Comparison of ENCODE assay signal across 9 mouse cellular contexts in genomic region chr5:35454187-35454800, GRCm38 (mm10).
DNase-seq lines count a peak whose midpoint lies in the region; ATAC-seq and TF ChIP-seq lines count a peak whose summit lies in the region.
"Had no signal": no experiment of that assay in that cellular context is flagged by ENCODE, and none has a peak within 500 bp of the region (broad histone marks: within the 10 kb centered on the region; RNA-seq: fewer than 3 reads in every experiment).

No protein-coding gene starts in this region.

- DNase-seq in embryo, embryonic 11 days, result peak; percentile 58
- peak; percentile 34 for DNase-seq in forelimb bud, embryonic 11.5 days (ENCODE audit: low read depth, low spot score)
- DNase-seq in left cerebral cortex, postnatal 10 days (ENCODE audit: extremely low spot score in 1 of 2, low spot score in 2 of 2), result peak; percentile 13 to 48
- no peak for DNase-seq in heart, postnatal 36 days
- no peak for DNase-seq in natural killer cell, adult 2 months (ENCODE audit: low spot score in 2 of 2)
- no peak for DNase-seq in B cell, adult 2 months
- no peak for DNase-seq in lung, postnatal 0 days (ENCODE audit: low spot score)

- H3K9ac ChIP-seq in neural tube, embryonic 13.5 days, result peak overlapping the region; percentile 35; the same call in 1 of the 2 replicates
- H3K9ac ChIP-seq in lung, postnatal 0 days (replicated peaks; ENCODE audit: low read depth), result no peak overlapping the region

- peaks cover 22% of the 10 kb centered on the region for H3K27me3 ChIP-seq in neural tube, embryonic 13.5 days
- no peaks in the 10 kb centered on the region for H3K27me3 ChIP-seq in lung, postnatal 0 days (replicated peaks; ENCODE audit: insufficient read depth, low read length)

- peak overlapping the region; percentile 30 for H3K4me2 ChIP-seq in neural tube, embryonic 13.5 days
- H3K4me2 ChIP-seq in lung, postnatal 0 days (replicated peaks; ENCODE audit: low read depth, low read length), result no peak overlapping the region

- H3K9me3 ChIP-seq in neural tube, embryonic 13.5 days, result no peaks in the 10 kb centered on the region
- no peaks in the 10 kb centered on the region for H3K9me3 ChIP-seq in lung, postnatal 0 days (ENCODE audit: low read length)
- H3K9me3 ChIP-seq: megakaryocyte, embryonic 14.5 days had no signal

- ATAC-seq in neural tube, embryonic 13.5 days (ENCODE audit: low read depth), result peak; percentile 41
- no peak for ATAC-seq in lung, postnatal 0 days

- TF ChIP-seq EP300 in lung, postnatal 0 days (IDR thresholded peaks at IDR 0.05), result no peak

- H3K27ac ChIP-seq in neural tube, embryonic 13.5 days (replicated peaks), result peak overlapping the region; percentile 20
- no peak overlapping the region for H3K27ac ChIP-seq in lung, postnatal 0 days (ENCODE audit: low read length)

- 9% methylated on average over 17 of the region's 17 CpGs for WGBS in neural tube, embryonic 13.5 days
- WGBS in lung, postnatal 0 days, result 57% methylated on average over 17 of the region's 17 CpGs

- H3K4me1 ChIP-seq in neural tube, embryonic 13.5 days (replicated peaks), result peaks cover 47% of the 10 kb centered on the region
- H3K4me1 ChIP-seq in lung, postnatal 0 days (ENCODE audit: insufficient read depth, low read depth, low read length), result no peaks in the 10 kb centered on the region
- H3K4me1 ChIP-seq: megakaryocyte, embryonic 14.5 days had no signal

- no peak overlapping the region for H3K4me3 ChIP-seq in neural tube, embryonic 13.5 days
- H3K4me3 ChIP-seq in lung, postnatal 0 days (ENCODE audit: low read depth, low read length), result no peak overlapping the region
- H3K4me3 ChIP-seq: megakaryocyte, embryonic 14.5 days had no signal

- no peaks in the 10 kb centered on the region for H3K36me3 ChIP-seq in neural tube, embryonic 13.5 days
- no peaks in the 10 kb centered on the region for H3K36me3 ChIP-seq in lung, postnatal 0 days (ENCODE audit: insufficient read depth, low read length)

- no peak for TF ChIP-seq CTCF in lung, postnatal 0 days (IDR thresholded peaks at IDR 0.05)

- intact Hi-C loops in left cerebral cortex, postnatal 10 days (cut with DNase I), result no loop called here
- intact Hi-C loops in heart, postnatal 36 days (cut with DNase I), result no loop called here

Comparison
In these comparisons a context has a peak if more than half of its experiments do, and no peak if none do; other contexts are left out.
1. DNase-seq: peak in embryo, embryonic 11 days (single experiment), forelimb bud, embryonic 11.5 days (single experiment) and left cerebral cortex, postnatal 10 days (2 of 2); none in heart, postnatal 36 days (0 of 2), natural killer cell, adult 2 months (0 of 2), B cell, adult 2 months (0 of 2) and lung, postnatal 0 days (single experiment).